Mouse (Mus musculus) heart, embryonic 12.5 days (tissue): Measurements from ENCODE around the gene Dcp1b. TPM values are rescaled to one million over a fixed set of nuclear protein-coding genes. Genes with fewer than 3 reads are reported as not detected.

Source experiments
- ATAC-seq: fragments of 200-750 bp; cut with Nextera tagmentation; 2 replicates; pipeline ENCODE4 v1.8.0; 2017; ENCODE audit warnings: moderate TSS enrichment, moderate library complexity; ENCODE audit not compliant: insufficient number of reproducible peaks, low FRiP score
- H3K27ac ChIP-seq: fragments of 300-500 bp; sonication (generic); 2 replicates; pipeline ENCODE4 v1.5.1; 2016; ENCODE audit warnings: mild to moderate bottlenecking, moderate library complexity; ENCODE audit not compliant: poor library complexity, severe bottlenecking
- H3K27me3 ChIP-seq: fragments of 300-500 bp; sonication (generic); replicated peaks from 2 replicates; pipeline ENCODE4 v1.6.1; 2016; ENCODE audit warnings: mild to moderate bottlenecking, moderate library complexity
- H3K36me3 ChIP-seq: fragments of 300-500 bp; sonication (generic); 2 replicates; pipeline ENCODE4 v1.6.1; 2016; ENCODE audit warnings: mild to moderate bottlenecking, moderate library complexity
- H3K4me1 ChIP-seq: fragments of 300-500 bp; sonication (generic); replicated peaks from 2 replicates; pipeline ENCODE4 v1.6.1; 2016; ENCODE audit warnings: mild to moderate bottlenecking
- H3K4me2 ChIP-seq: fragments of 300-500 bp; sonication (generic); 2 replicates; pipeline ENCODE4 v1.6.1; 2016; ENCODE audit warnings: mild to moderate bottlenecking, moderate library complexity
- H3K4me3 ChIP-seq: fragments of 300-500 bp; sonication (generic); 2 replicates; pipeline ENCODE4 v1.5.1; 2016; ENCODE audit warnings: mild to moderate bottlenecking
- H3K9ac ChIP-seq: fragments of 300-500 bp; sonication (generic); 2 replicates; pipeline ENCODE4 v1.6.1; 2016; ENCODE audit warnings: mild to moderate bottlenecking, moderate library complexity
- H3K9me3 ChIP-seq: fragments of 300-500 bp; sonication (generic); replicated peaks from 2 replicates; pipeline ENCODE4 v1.6.1; 2016; ENCODE audit warnings: mild to moderate bottlenecking, moderate library complexity
- WGBS: fragments of 180-500 bp; shearing (Covaris S2); methylation state at CpG from one replicate; pipeline ENCODE4 v1.1.7; 2016; 5-methylcytosine and 5-hydroxymethylcytosine counted together
- polyA plus RNA-seq: library from polyadenylated mRNA; unstranded; fragments of >200 nt; fragmentation: Nextera tagmentation; extraction: Ambion mirVana; gene quantifications from 2 replicates; pipeline ENCODE4 v1.2.1, GENCODE M21; 2016

Gene Dcp1b
- polyA plus RNA-seq, 1 experiment from 2014 or later, result 6.3 TPM

GRCm38 (mm10) chr6:119228861-119229603 lies 54.0 kb downstream of the Dcp1b start:
- no peak for ATAC-seq
- H3K4me2 ChIP-seq, result no peak overlapping the region
- H3K9me3 ChIP-seq, result no peaks in the 10 kb centered on the region
- no peak overlapping the region for H3K9ac ChIP-seq
- no peaks in the 10 kb centered on the region; the same call in 1 of the 2 replicates for H3K4me1 ChIP-seq
- H3K4me3 ChIP-seq, result no peak overlapping the region
- WGBS, result 73% methylated on average over 11 of the region's 11 CpGs
- H3K36me3 ChIP-seq, result no peaks in the 10 kb centered on the region
- H3K27me3 ChIP-seq, result peaks cover 12% of the 10 kb centered on the region; the same call in 1 of the 2 replicates
- no peak overlapping the region for H3K27ac ChIP-seq

DNA sequence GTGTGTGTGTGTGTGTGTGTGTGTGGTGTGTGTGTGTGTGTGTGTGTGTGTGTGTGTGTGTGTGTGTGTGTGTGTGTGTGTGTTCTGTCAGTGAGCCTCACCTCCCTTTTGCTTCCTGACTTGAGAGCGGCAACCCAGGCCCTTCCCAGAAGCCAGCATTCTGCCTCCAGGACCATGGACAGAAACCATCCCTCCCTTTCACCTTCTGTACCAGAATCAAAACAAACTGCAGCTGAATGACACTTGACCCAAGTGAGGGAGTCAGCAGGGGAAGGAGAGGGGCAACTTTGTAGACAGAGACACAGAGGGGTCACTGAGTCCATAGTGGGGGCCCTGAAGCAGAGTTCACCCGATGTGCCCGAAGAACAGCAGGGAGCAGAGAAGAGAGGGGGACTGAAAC lies 58.0 kb downstream of the Dcp1b start:
- Histone ChIP-seq H3K36me3 (no peaks in the 10 kb centered on the region), H3K27me3 (peaks cover 11% of the 10 kb centered on the region; the same call in 1 of the 2 replicates), H3K9ac (no peak overlapping the region), H3K4me3 (no peak overlapping the region), H3K27ac (no peak overlapping the region), H3K4me2 (no peak overlapping the region), H3K9me3 (no peaks in the 10 kb centered on the region), H3K4me1 (no peaks in the 10 kb centered on the region)
- WGBS, result 30% methylated on average over 3 of the region's 3 CpGs
- no peak for ATAC-seq

GRCm38 (mm10) chr6:119235441-119235840 lies 60.4 kb downstream of the Dcp1b start:
- no peaks in the 10 kb centered on the region for H3K4me1 ChIP-seq
- WGBS, result 66% methylated on average over 5 of the region's 5 CpGs
- ATAC-seq, result no peak
- no peak overlapping the region for H3K9ac ChIP-seq
- no peaks in the 10 kb centered on the region for H3K36me3 ChIP-seq
- H3K4me3 ChIP-seq, result no peak overlapping the region
- H3K4me2 ChIP-seq, result no peak overlapping the region
- H3K27me3 ChIP-seq, result peaks cover 23% of the 10 kb centered on the region; the same call in 1 of the 2 replicates
- no peaks in the 10 kb centered on the region for H3K9me3 ChIP-seq
- H3K27ac ChIP-seq, result no peak overlapping the region

DNA sequence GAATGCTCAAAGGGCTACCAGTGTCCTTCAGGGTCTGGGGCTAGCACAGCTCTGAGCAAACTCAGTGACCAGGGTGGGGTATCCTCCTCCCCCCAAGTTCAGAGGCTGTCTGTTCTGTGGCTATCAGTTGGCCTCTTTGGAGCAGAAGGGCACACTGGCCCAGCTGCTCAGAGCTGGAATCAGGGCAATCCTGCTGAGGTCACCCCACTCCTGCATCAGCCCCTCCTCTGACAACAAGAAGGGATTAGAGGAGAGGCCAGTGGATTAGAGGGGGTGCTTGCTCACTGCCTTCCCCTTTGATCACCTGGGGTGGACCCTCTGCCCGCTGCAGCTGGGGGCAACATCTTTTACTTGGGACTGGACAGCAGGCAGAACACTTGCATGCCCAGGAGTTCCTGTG lies 61.2 kb downstream of the Dcp1b start, which contains the start of gene Cacna2d4:
Gene Cacna2d4 (plus strand): TSS at position 286 of the 400 bp plus-strand sequence.
- H3K9me3 ChIP-seq, result no peaks in the 10 kb centered on the region
- H3K27ac ChIP-seq, result no peak within 1 kb of the TSS
- H3K9ac ChIP-seq, result no peak within 1 kb of the TSS
- no peaks in the 10 kb centered on the region for H3K4me1 ChIP-seq
- no peaks in the 10 kb centered on the region for H3K36me3 ChIP-seq
- 31% methylated on average over 1 of the region's 1 CpGs for WGBS
- no peak within 1 kb of the TSS for H3K4me2 ChIP-seq
- no peak within 1 kb of the TSS for H3K4me3 ChIP-seq
- H3K27me3 ChIP-seq, result peaks cover 28% of the 10 kb centered on the region; the same call in 1 of the 2 replicates
- no peak for ATAC-seq

DNA sequence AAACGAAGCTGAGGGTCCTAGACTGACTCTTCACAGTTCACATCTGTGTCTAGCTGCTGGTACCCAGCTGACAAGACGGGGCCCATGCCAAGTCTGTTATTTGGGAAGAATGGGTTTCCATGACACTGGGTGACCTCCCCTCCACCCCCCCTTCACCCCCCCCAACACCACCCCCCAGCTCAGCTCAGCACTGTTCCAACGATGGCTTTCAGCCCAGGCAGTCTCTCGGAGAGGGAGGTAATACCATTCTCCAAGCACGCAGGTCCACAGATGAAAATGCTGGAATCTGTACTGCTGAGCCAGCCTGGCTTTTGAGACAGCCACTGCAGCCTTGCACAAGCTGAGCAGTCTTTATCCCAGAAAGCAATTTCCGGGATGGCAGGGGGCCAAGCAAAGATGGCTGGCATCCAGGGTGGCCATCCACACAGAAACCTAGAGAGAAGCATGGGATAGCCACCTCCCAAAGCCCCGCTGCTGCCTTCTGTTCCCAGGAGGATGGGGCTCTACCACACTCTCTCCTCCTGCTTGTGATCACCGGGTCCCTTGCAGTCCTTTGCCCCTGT lies 62.5 kb downstream of the Dcp1b start:
- ATAC-seq, result no peak
- WGBS, result 63% methylated on average over 8 of the region's 8 CpGs
- Histone ChIP-seq H3K9ac (no peak overlapping the region), H3K27me3 (peaks cover 31% of the 10 kb centered on the region; the same call in 1 of the 2 replicates), H3K4me3 (no peak overlapping the region), H3K4me2 (no peak overlapping the region), H3K9me3 (no peaks in the 10 kb centered on the region), H3K27ac (no peak overlapping the region), H3K36me3 (no peaks in the 10 kb centered on the region), H3K4me1 (no peaks in the 10 kb centered on the region)

GRCm38 (mm10) chr6:119239341-119240005 lies 64.4 kb downstream of the Dcp1b start:
- 82% methylated on average over 5 of the region's 5 CpGs for WGBS
- H3K4me1 ChIP-seq, result no peaks in the 10 kb centered on the region

GRCm38 (mm10) chr6:119240256-119240655 lies 65.2 kb downstream of the Dcp1b start:
- Histone ChIP-seq H3K27ac (no peak overlapping the region), H3K4me1 (no peaks in the 10 kb centered on the region), H3K9me3 (no peaks in the 10 kb centered on the region; the same call in 1 of the 2 replicates), H3K27me3 (peaks cover 31% of the 10 kb centered on the region; the same call in 1 of the 2 replicates), H3K9ac (no peak overlapping the region), H3K36me3 (no peaks in the 10 kb centered on the region), H3K4me2 (no peak overlapping the region), H3K4me3 (no peak overlapping the region)
- ATAC-seq, result no peak
- WGBS, result 66% methylated on average over 7 of the region's 7 CpGs

More at GRCm38 (mm10) chr6:119239341-119240005, 64.4 kb downstream of the Dcp1b start:
- Histone ChIP-seq H3K4me2 (no peak overlapping the region), H3K36me3 (no peaks in the 10 kb centered on the region), H3K4me3 (no peak overlapping the region), H3K27me3 (peaks cover 31% of the 10 kb centered on the region; the same call in 1 of the 2 replicates), H3K27ac (no peak overlapping the region), H3K9me3 (no peaks in the 10 kb centered on the region; the same call in 1 of the 2 replicates), H3K9ac (no peak overlapping the region)
- ATAC-seq, result no peak

DNA sequence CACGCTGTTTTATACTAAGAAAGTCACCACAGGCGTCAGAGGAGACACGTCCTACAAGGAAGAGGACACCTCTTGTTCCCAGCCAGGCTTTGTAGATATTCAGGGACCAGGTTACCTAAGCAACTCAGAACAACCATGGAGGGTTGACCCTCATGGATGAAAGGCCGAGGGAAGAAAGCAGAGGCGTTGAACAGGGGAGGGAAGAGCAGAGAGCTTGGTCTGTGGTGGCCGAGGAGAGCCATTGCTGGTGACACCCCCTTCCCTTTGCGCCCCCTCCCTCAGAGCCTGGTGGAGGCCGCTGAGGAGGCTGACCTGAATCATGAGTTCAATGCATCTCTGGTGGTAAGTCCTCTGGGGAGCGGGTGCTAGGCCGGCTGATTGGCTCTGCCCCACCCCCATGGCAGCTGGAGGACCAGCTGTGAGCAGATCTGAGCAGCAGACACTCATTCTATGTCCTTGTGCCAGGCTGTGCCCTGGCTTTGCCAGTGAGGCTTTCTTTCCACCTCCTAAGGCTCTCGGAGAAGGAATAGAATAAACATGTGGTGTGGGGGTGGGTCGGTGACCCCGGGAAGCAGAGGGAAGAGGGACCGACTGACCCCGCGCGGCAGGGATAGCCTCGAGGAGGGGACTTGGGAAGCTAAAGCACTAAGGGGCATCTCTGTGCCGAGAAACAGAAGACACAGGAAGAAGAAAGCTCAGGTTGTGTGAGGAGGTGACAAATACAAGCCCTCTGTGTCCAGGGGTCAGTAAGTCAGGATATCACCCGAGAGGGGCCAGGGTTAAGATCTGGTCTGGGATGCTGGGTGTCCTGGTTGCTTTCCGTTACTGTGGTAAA lies 66.0 kb downstream of the Dcp1b start:
- 54% methylated on average over 21 of the region's 21 CpGs for WGBS
- Histone ChIP-seq H3K36me3 (no peaks in the 10 kb centered on the region), H3K27ac (no peak overlapping the region), H3K27me3 (peaks cover 31% of the 10 kb centered on the region; the same call in 1 of the 2 replicates), H3K4me3 (no peak overlapping the region), H3K4me1 (no peaks in the 10 kb centered on the region), H3K9me3 (peaks cover 3% of the 10 kb centered on the region), H3K4me2 (no peak overlapping the region), H3K9ac (no peak overlapping the region)
- ATAC-seq, result no peak

DNA sequence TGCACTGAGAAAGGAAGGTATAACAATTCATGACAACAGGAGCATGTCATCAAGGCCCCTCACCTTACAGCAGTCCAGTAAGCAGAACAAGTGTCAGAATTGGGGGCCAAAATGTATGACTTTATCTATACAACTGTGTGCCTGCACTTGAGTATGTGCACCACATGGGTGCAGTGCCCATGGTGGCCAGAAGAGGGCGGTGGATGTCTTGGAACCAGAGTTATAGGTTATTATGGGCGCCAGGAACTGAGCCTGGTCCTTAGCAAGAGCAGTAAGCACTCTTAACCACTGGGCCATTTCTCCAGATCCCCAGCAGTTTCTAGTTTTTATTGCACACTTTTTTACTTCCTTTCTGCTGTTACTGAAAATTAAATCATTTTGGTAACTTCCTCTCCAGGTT lies 71.0 kb downstream of the Dcp1b start:
- WGBS, result 42% methylated on average over 2 of the region's 2 CpGs
- Histone ChIP-seq H3K4me3 (no peak overlapping the region), H3K27ac (no peak overlapping the region), H3K27me3 (peaks cover 5% of the 10 kb centered on the region; the same call in 1 of the 2 replicates), H3K36me3 (no peaks in the 10 kb centered on the region), H3K4me1 (no peaks in the 10 kb centered on the region), H3K4me2 (no peak overlapping the region), H3K9me3 (peaks cover 6% of the 10 kb centered on the region), H3K9ac (no peak overlapping the region)
- ATAC-seq, result no peak

- no peak for ATAC-seq
- Histone ChIP-seq H3K36me3 (no peaks in the 10 kb centered on the region), H3K4me3 (no peak overlapping the region), H3K9ac (no peak overlapping the region), H3K27me3 (no peaks in the 10 kb centered on the region), H3K4me1 (no peaks in the 10 kb centered on the region), H3K4me2 (no peak overlapping the region), H3K27ac (no peak overlapping the region), H3K9me3 (peaks cover 9% of the 10 kb centered on the region)
- WGBS, result 77% methylated on average over 3 of the region's 3 CpGs
Observed at GRCm38 (mm10) chr6:119248578-119248977, 73.5 kb downstream of the Dcp1b start.
